ENCODE assay signal across 20 mouse cellular contexts in genomic region chr11:49721358-49721757, GRCm38 (mm10). TPM values are rescaled to one million over a fixed set of nuclear protein-coding genes. Genes with fewer than 3 reads are reported as not detected.
"Had no signal": no experiment of that assay in that cellular context is flagged by ENCODE, and none has a peak within 500 bp of the region (broad histone marks: within the 10 kb centered on the region; RNA-seq: fewer than 3 reads in every experiment).

No protein-coding gene starts in this region.

- ATAC-seq: hindbrain, postnatal 0 days; midbrain, embryonic 15.5 days had no signal

- H3K4me1 ChIP-seq: kidney, embryonic 15.5 days; limb, embryonic 15.5 days; midbrain, embryonic 15.5 days; neural tube, embryonic 13.5 days had no signal

- H3K27me3 ChIP-seq: kidney, embryonic 15.5 days; limb, embryonic 15.5 days; midbrain, embryonic 15.5 days; neural tube, embryonic 13.5 days had no signal

- H3K36me3 ChIP-seq: kidney, embryonic 15.5 days; limb, embryonic 15.5 days; midbrain, embryonic 15.5 days; neural tube, embryonic 13.5 days had no signal

- H3K4me3 ChIP-seq: kidney, embryonic 15.5 days; limb, embryonic 15.5 days; midbrain, embryonic 15.5 days; neural tube, embryonic 13.5 days had no signal

- H3K4me2 ChIP-seq: kidney, embryonic 15.5 days; limb, embryonic 15.5 days; lung, embryonic 14.5 days; midbrain, embryonic 11.5 days; midbrain, embryonic 15.5 days; neural tube, embryonic 13.5 days had no signal

- H3K27ac ChIP-seq: hindbrain, postnatal 0 days; kidney, embryonic 15.5 days; limb, embryonic 15.5 days; midbrain, embryonic 15.5 days; neural tube, embryonic 13.5 days had no signal

- H3K9ac ChIP-seq: kidney, embryonic 15.5 days; limb, embryonic 15.5 days; lung, embryonic 14.5 days; midbrain, embryonic 15.5 days; neural tube, embryonic 13.5 days had no signal

- H3K9me3 ChIP-seq: kidney, embryonic 15.5 days; limb, embryonic 15.5 days; midbrain, embryonic 15.5 days; neural tube, embryonic 13.5 days had no signal

- DNase-seq: kidney, adult 18-20 months; kidney, postnatal 25 days; layer of hippocampus, adult 9-11 months; layer of hippocampus, postnatal 36 days; lung, embryonic 14.5 days; lung, postnatal 10 days; lung, postnatal 4 days; right cerebral cortex, adult 18-20 months; right cerebral cortex, postnatal 25 days; thymus, postnatal 4 days had no signal

RNA-seq across cellular contexts. Expression of gene Scgb3a1, which starts 57.9 kb away (rescaled TPM):
- total RNA-seq: hindbrain, postnatal 0 days; layer of hippocampus, postnatal 36 days; left cerebral cortex, adult 8-10 months; megakaryocyte, adult 5-6 weeks had no signal
- polyA plus RNA-seq: intestine, embryonic 14.5 days; kidney, embryonic 15.5 days; limb, embryonic 11.5 days; limb, embryonic 15.5 days; lung, embryonic 14.5 days; midbrain, embryonic 11.5 days; midbrain, embryonic 15.5 days; neural tube, embryonic 13.5 days had no signal
